Mouse (Mus musculus): ENCODE measurements around the gene Mvk.

Mvk gene

DNA sequence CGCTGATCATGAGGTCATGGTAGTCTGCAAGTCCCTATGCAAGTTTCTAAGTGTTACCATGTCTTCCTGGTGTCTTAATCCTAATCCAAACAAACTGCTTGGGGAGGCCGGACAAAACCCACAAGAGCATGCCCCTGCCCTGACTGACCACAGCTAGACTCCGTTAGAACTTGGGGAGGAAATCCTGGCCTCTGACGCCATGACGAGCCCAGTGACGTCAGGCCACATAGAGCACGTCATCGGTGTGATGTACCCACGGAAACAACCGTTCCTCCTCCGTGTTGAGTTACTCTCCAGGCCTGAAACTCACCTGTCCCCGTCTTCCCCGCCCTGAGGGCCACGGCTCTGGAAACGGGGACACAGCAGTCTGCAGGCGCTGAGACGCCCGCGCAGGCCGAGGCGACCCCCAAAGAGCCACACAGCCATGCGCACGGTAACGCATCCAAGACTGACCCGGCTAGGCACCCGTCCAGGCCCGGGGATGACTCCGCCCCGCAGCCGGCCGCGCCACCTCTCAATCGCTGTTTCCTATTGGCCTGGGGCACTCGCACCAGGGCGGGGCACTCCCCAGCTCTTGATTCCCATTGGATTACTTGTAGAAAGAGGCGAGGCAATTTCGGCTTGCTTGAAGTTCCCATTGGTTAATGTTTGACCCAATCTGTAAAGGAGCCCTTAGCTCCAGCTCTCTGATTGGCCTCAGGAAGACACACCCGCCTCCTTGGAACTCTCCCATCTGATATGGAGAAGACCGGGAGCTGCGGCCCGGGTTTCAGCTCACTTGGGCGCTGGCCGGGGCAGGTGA lies at the start of gene Mvk, which contains the start of gene Mmab:
TSS of gene Mvk (plus strand) at position 704 of the 802 bp plus-strand sequence.
TSS of gene Mmab (minus strand) at position 495 of the 802 bp plus-strand sequence.
- peak; percentile 97 for DNase-seq (ENCODE audit: low read depth, low spot score)
- no peaks in the 10 kb centered on the region for H3K27me3 ChIP-seq (ENCODE audit: control insufficient read depth, insufficient read depth, low read length, poor library complexity, severe bottlenecking)
- no peaks in the 10 kb centered on the region for H3K36me3 ChIP-seq (ENCODE audit: control insufficient read depth, insufficient read depth, low read length, poor library complexity, severe bottlenecking)

- no peak for DNase-seq (ENCODE audit: low read depth, low spot score)
Observed at GRCm38 (mm10) chr5:114406592-114406991, 37.5 kb upstream of the Mvk start.

DNA sequence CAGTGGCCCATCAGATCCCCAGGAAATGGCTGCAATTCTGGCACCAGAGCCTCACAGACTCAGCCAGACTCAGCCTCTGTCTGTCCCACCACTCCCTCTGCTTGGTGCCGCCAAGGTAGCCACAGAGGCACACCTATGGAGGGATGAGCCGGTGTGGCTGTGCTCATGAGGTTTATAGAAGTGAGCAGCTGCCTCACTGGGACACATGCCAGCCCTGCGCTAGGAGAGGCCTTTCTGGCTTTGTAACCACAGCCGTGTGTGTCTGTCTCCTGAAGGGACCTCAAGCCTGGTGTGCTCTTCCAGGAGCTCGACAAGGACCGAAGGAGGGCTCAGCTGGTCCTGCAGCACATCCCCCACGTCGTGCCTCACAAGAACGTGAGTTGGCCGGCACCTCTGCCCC lies 36.8 kb upstream of the Mvk start:
- no peak for DNase-seq (ENCODE audit: low read depth, low spot score)
- peaks cover 11% of the 10 kb centered on the region for H3K36me3 ChIP-seq (ENCODE audit: control insufficient read depth, insufficient read depth, low read length, poor library complexity, severe bottlenecking)
- no peaks in the 10 kb centered on the region for H3K27me3 ChIP-seq (ENCODE audit: control insufficient read depth, insufficient read depth, low read length, poor library complexity, severe bottlenecking)

More at GRCm38 (mm10) chr5:114406592-114406991, 37.5 kb upstream of the Mvk start:
- Histone ChIP-seq H3K27me3 (ENCODE audit: control insufficient read depth, insufficient read depth, low read length, poor library complexity, severe bottlenecking) (no peaks in the 10 kb centered on the region), H3K36me3 (ENCODE audit: control insufficient read depth, insufficient read depth, low read length, poor library complexity, severe bottlenecking) (peaks cover 15% of the 10 kb centered on the region)

DNA sequence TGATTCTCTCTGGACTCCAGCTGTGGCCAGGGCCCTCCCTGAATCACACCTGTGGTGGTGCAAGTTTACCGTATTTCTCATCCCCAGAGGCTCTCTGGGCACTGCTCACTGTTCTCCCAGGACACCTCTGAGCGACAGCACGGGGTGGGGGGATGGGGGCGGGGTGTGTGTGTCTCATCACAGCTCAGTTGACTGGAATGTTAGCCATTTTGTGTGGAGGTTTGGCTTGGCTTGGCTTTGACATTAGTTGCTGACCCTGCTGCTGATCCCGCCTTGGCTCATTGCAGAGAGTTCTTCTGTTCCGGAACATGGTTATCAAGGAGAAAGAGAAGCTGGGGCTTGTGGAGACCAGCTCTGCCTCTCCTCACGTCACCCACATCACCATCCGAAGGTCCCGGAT lies 36.3 kb upstream of the Mvk start:
- DNase-seq (ENCODE audit: low read depth, low spot score), result no peak
- peaks cover 9% of the 10 kb centered on the region for H3K36me3 ChIP-seq (ENCODE audit: control insufficient read depth, insufficient read depth, low read length, poor library complexity, severe bottlenecking)
- H3K27me3 ChIP-seq (ENCODE audit: control insufficient read depth, insufficient read depth, low read length, poor library complexity, severe bottlenecking), result no peaks in the 10 kb centered on the region

DNA sequence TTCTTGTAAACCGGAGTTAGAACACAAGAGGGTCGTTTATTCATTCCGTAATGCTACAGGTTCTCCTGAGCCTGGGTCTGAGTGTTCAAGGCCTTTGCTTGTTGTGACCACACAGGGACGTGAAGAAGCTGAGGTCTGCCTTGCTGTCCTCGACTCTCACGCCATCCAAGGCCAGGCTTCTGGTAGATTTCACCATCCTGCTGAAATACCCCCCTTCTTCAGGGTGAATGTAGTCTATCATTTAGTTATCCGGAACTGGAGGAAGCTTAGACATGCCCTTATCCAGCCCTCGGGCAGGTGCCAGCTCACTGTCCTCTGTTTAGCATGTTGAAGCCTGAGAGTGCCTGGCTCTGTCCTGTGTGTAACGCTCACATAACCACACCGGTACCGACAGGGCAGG lies 35.2 kb upstream of the Mvk start:
- Histone ChIP-seq H3K36me3 (ENCODE audit: control insufficient read depth, insufficient read depth, low read length, poor library complexity, severe bottlenecking) (peaks cover 9% of the 10 kb centered on the region), H3K27me3 (ENCODE audit: control insufficient read depth, insufficient read depth, low read length, poor library complexity, severe bottlenecking) (no peaks in the 10 kb centered on the region)
- no peak for DNase-seq (ENCODE audit: low read depth, low spot score)

DNA sequence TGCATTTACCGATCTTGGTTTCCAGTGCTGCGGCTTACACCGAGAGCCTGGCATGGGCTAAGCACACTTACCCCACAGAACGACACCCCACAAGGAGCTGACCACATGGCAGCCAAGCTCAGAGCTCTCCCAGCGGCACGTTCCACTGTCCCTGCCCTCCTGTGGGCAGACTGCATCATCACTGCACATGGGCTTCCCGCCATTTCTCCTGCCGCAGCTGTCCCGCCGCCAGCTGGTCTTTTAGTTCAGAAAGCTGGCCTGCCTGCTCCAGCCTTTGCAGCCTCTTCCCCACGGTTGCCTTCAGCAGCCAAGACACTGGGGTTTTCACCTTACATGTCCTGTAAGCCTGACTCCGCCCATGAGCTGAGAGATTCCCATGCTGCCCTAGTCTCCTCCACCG lies 33.6 kb upstream of the Mvk start:
- H3K27me3 ChIP-seq (ENCODE audit: control insufficient read depth, insufficient read depth, low read length, poor library complexity, severe bottlenecking), result no peaks in the 10 kb centered on the region
- DNase-seq (ENCODE audit: low read depth, low spot score), result no peak
- peaks cover 9% of the 10 kb centered on the region for H3K36me3 ChIP-seq (ENCODE audit: control insufficient read depth, insufficient read depth, low read length, poor library complexity, severe bottlenecking)

DNA sequence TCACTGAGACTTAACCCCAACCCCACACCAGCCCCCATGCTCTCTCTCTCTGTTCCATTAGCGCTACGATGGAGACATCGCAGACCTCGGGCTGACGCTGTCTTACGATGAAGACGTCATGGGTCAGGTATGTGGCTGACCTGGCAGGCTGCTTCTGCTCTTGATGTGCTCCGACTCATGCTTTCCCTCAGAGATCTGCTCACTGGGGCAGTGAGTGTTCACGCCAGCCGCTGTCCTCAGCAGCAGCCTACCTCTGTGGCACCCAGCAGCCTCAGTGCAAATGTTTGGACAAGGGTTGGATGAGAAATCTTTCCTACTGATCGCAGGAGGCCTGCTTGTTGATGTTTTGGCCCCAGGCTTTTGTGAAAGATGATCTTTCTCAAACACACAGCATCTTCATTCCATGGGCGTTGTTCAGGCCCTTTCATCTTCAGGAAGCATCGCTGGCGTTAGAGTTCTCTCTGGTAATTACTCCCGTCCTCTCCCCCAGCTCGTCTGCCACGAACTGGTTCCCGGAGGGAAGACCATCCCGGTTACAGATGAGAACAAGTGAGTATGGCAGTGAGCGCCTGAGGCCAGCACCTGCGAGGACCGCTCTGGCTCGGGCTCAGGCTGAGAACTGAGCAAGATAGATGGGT lies 31.6 kb upstream of the Mvk start:
- Histone ChIP-seq H3K27me3 (ENCODE audit: control insufficient read depth, insufficient read depth, low read length, poor library complexity, severe bottlenecking) (no peaks in the 10 kb centered on the region), H3K36me3 (ENCODE audit: control insufficient read depth, insufficient read depth, low read length, poor library complexity, severe bottlenecking) (peaks cover 7% of the 10 kb centered on the region)
- DNase-seq (ENCODE audit: low read depth, low spot score), result no peak

DNA sequence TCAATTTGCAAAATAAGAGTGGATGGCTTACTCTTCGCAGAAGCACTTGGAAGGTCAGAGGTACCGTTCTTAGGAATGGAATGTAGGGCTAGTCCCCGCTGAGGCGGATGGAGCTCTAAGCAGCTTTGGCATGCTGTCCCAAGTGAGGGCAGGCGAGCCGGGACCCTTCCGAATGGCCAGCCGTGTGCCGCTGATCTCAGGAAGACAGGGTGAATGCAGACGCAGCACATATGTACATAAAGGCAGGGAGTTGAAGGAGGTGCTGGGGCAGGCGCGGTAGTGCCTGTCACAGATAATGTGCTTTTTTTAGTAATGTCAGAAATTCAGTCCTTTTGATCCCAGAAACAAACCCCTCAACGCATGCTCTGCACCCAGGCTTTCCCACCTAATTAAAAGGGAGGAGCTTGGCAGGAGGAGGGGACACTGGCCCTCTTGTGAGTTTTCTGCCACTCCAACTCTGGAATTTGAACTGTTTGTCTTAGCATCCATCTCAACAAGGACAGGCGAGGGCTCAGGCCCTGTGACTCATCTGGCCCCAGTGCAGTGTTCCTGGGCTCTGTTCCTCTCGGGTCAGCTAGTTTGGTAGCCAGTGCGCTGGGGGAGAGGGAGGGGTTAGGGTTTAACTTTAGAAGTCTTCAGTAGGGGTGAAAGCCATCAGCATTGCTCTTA lies 30.9 kb upstream of the Mvk start:
- peaks cover 4% of the 10 kb centered on the region for H3K36me3 ChIP-seq (ENCODE audit: control insufficient read depth, insufficient read depth, low read length, poor library complexity, severe bottlenecking)
- H3K27me3 ChIP-seq (ENCODE audit: control insufficient read depth, insufficient read depth, low read length, poor library complexity, severe bottlenecking), result no peaks in the 10 kb centered on the region
- no peak for DNase-seq (ENCODE audit: low read depth, low spot score)

DNA sequence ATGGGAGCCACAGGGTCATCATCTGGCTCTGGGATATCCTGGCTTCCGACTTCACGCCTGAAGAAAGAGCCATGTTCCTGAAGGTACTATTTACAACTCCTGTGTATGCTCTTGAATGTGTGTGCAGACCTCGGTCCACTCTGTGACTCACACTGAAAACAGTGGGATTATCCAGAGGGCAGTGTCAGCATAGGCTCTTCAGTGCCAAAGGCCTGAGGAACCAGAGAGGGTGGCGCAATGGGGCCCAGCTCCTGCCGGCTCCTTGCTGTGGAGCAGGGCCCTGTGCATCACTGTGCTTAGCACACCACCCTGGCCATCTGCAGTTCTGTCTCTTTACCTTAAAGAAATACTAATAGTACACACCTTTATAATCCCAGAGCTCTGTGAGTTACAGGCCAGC lies 28.5 kb upstream of the Mvk start:
- no peaks in the 10 kb centered on the region for H3K27me3 ChIP-seq (ENCODE audit: control insufficient read depth, insufficient read depth, low read length, poor library complexity, severe bottlenecking)
- no peak for DNase-seq (ENCODE audit: low read depth, low spot score)

DNA sequence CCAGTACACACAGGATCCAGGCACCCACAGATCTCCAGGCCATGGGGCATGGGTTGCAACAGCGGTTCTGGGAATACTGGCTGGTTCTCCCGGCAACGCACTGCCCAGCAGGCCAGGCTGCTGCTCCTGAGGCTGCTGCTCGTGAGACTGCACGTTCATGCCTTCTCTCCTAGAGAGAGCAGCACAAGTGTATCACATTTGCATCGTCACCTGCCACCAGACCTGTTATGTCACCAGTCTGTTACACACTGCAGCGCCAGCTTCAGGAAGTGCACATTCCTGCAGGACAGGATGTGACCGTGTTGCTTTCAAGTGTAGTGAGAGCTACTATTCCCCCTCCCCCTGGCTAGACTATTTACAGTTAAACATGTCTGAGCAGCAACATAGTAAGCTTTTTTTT lies 27.2 kb upstream of the Mvk start:
- peaks cover 1% of the 10 kb centered on the region; the same call in 1 of the 2 replicates for H3K36me3 ChIP-seq (ENCODE audit: control insufficient read depth, insufficient read depth, low read length, poor library complexity, severe bottlenecking)
- no peaks in the 10 kb centered on the region for H3K27me3 ChIP-seq (ENCODE audit: control insufficient read depth, insufficient read depth, low read length, poor library complexity, severe bottlenecking)
- no peak for DNase-seq (ENCODE audit: low read depth, low spot score)

More for the DNA sequence above, 28.5 kb upstream of the Mvk start:
- peaks cover 1% of the 10 kb centered on the region; the same call in 1 of the 2 replicates for H3K36me3 ChIP-seq (ENCODE audit: control insufficient read depth, insufficient read depth, low read length, poor library complexity, severe bottlenecking)

- H3K27me3 ChIP-seq (ENCODE audit: control insufficient read depth, insufficient read depth, low read length, poor library complexity, severe bottlenecking), result no peaks in the 10 kb centered on the region
- peaks cover 1% of the 10 kb centered on the region; the same call in 1 of the 2 replicates for H3K36me3 ChIP-seq (ENCODE audit: control insufficient read depth, insufficient read depth, low read length, poor library complexity, severe bottlenecking)
- DNase-seq (ENCODE audit: low read depth, low spot score), result peak; percentile 9
Observed at GRCm38 (mm10) chr5:114418541-114418940, 25.5 kb upstream of the Mvk start.

DNA sequence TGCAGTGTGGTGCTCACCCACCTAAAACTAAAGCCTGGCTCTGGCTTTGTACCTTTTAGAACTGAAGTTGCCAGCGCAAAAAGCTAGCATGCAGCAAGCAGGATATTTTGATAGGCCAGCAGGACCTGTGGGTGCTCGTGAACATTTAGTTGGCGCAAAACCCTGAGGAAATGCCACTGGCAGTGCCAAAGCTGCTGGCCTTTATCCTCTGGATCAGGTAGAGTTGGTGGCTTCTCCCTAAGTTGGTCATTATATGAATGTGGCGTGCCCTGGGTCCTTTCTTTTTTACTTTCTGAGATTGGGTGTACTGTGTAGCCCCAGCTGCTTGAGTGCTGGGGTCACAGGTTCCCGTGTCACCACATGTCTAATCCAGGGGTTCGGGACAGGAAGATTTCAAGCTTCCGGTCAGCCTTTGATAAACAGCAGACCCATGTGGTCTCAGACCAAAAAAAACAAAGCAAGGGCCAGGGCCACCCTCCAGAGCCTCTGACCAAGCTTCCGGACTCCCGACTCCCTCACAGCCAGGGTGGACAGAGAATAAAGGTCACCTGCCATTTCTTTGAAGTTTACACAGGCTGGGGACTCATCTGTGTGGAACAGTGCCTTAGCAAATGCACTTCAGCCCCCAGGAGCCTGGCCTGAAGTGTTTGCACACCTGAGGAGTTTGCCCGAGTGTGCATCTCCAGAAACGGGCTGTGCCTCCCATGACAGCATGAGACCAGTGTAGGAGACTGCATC lies 22.3 kb upstream of the Mvk start:
- Histone ChIP-seq H3K36me3 (ENCODE audit: control insufficient read depth, insufficient read depth, low read length, poor library complexity, severe bottlenecking) (no peaks in the 10 kb centered on the region; the same call in 1 of the 2 replicates), H3K27me3 (ENCODE audit: control insufficient read depth, insufficient read depth, low read length, poor library complexity, severe bottlenecking) (no peaks in the 10 kb centered on the region)
- no peak for DNase-seq (ENCODE audit: low read depth, low spot score)

DNA sequence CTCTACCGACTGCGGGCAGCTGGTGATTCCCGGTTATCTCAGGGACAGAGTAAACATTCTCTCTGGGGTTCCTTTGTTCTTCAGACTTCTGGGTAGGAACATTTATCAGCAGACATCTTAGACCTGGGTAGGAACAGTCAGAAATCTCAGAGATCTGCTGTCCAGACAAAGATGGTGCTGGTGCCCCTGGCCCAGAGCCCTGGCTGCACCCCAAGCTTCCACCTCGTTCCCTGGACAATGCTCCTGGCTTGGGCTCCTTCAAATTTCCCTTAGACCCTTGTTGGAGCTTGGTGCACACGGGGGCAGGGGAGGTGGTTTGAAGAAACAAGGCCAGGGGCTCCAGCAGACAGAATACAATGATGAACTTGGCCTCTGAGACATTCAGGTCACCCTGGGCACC lies 21.5 kb upstream of the Mvk start:
- Histone ChIP-seq H3K27me3 (ENCODE audit: control insufficient read depth, insufficient read depth, low read length, poor library complexity, severe bottlenecking) (no peaks in the 10 kb centered on the region), H3K36me3 (ENCODE audit: control insufficient read depth, insufficient read depth, low read length, poor library complexity, severe bottlenecking) (no peaks in the 10 kb centered on the region; the same call in 1 of the 2 replicates)
- DNase-seq (ENCODE audit: low read depth, low spot score), result no peak

DNA sequence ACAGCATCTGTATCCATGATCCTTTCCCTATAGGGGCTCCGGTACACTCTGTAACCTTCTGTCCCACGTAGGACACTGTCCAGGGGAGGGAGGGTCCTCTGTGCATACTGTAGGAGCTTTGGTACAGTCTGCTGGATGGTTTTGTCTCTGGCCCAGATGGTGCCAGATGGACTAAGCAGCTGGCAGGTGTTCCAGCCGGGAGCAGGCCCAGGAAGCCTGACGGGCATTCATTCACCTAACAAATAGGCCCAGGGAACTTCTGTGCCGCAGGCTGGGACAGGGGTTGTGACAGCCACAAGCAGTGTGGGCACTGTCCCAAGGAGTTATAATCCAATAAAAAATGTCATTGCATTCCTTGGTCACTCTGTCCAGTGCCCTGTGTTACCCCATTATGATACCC lies 20.1 kb upstream of the Mvk start:
- H3K36me3 ChIP-seq (ENCODE audit: control insufficient read depth, insufficient read depth, low read length, poor library complexity, severe bottlenecking), result no peaks in the 10 kb centered on the region
- DNase-seq (ENCODE audit: low read depth, low spot score), result no peak
- H3K27me3 ChIP-seq (ENCODE audit: control insufficient read depth, insufficient read depth, low read length, poor library complexity, severe bottlenecking), result no peaks in the 10 kb centered on the region
